Mouse (Mus musculus): ENCODE measurements around the gene Clec12b. TPM values are rescaled to one million over a fixed set of nuclear protein-coding genes. Genes with fewer than 3 reads are reported as not detected.
A peak's percentile ranks its signal among the peaks of the same experiment; 100 is the strongest.

Clec12b gene
- total RNA-seq (2021) = under 1 TPM; 0.22 to 0.30 TPM
- long read RNA-seq, experiment 1 = 0 reads
- long read RNA-seq, experiment 2, partial matches to known transcripts = 0 of 1 reads
- long read RNA-seq, experiment 2, other reads (novel, unspliced or antisense) = 1 of 1 reads

DNA sequence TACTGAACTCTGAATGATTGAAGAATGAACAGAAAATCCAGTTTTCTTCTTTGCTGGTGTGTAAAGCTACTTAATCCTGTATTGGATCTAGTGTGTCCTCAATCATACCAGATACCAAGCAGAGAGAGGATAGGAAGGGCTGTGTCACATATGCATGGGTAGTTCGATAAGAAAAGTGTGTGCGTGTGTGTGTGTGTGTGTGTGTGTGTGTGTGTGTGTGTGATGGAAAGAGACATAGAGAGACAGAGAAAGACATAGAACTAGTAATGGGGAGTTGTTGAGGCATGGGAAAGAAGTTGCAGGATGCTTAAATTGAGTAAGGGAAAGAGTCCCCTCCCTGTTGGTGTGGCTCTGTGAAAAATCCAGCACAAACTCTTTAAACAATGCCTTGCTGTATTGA, at the start of gene Clec12b:
Gene Clec12b (minus strand): TSS at position 101 of the 400 bp plus-strand sequence.
- DNase-seq (ENCODE audit: low spot score in 2 of 2) = no peak

DNA sequence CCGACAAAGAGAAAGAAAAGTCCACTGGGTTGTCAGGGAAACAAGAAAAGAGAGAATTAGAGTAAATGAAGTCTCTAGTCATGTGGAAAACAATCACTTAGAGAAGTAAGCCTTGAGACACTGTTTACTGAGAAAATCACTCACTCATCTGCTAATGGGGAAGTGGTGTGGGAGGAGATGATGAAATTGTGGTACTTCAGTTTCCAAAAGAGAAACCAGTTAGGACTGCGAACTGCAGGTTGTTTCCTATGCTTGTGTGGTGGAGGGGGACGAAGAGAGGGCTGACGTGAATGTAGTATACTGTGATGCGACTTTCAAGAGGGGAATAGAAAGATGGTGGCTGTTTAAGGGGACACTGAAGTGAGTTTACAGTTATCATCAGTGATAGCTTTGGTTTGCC, 48.6 kb upstream of the Clec12b start:
- DNase-seq (ENCODE audit: low spot score in 2 of 2) = no peak

DNA sequence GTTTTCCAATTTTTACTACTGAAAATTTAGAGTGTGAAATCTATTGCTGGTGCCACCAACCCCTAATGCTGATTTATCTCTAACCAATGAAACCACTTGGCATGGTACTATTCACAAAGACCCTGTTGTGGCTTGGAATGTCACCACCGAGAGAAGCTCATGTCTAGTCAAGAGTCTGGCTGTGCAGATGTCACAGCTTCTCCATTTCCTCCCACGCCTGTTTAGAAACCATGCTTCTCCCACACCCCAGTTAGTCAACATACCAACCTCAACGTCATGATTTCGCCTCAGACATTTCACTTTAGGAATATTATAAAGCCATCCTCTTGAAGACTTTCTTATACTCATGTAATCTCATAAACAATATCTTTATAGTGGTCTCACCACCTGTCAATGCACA, 41.6 kb upstream of the Clec12b start:
- DNase-seq (ENCODE audit: low spot score in 2 of 2) = no peak

DNA sequence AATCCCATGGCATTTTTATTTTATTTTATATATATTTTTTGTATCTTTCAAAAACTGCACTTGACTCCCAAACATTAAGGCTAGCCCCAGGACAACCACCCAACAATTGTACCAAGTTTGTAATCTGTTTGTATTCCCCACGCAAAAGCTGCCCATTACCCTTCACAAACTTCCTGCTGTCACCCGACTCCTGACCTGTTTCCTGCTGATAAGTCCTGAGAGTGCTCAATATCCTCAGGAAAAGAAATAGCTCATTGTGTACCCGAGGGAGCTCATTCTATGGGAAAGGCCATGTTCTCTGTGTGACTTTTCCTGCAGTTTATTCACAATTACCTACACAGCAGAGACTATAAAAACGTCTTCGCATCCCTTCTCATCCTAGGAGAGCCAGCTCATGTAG, 40.1 kb upstream of the Clec12b start:
- no peak for DNase-seq (ENCODE audit: low spot score in 2 of 2)

DNA sequence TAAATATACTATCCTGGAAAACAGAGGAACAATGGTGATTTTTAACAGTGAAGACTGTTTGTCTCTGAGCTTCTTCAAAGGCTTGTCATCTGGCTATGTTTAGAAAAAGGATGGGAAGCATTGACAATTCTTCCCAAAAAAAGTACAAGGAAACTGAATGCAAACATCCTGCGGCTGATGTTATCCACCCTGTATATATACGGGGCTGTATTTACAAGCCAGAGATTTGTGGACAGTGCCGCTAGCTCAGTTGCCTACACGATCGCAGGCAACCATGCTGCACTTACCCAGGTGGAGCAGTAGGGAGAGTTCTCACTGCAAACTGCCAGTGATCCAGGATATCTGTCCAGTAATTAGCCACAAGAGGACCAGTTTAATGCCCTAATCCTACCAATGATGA, 39.5 kb upstream of the Clec12b start:
- DNase-seq (ENCODE audit: low spot score in 2 of 2) = no peak

DNA sequence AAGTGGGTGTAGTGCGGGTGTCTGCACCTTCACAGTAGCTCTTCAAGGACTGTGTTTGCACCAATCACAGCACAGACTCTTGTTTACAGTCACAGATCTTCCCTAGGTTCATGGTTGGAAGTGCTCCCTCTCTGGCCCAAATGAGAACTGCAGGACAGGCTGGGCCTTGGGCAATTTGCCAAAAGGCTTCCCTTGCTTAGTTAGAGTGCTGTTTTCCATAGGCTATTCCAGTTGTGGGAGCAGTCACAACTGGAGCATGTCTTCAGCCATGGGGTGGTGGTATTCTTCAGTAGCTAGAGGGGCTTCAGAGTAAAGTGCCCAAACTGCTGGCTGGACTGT, 38.0 kb upstream of the Clec12b start:
- peak; percentile 78 to 82 for DNase-seq (ENCODE audit: low spot score in 2 of 2)

DNA sequence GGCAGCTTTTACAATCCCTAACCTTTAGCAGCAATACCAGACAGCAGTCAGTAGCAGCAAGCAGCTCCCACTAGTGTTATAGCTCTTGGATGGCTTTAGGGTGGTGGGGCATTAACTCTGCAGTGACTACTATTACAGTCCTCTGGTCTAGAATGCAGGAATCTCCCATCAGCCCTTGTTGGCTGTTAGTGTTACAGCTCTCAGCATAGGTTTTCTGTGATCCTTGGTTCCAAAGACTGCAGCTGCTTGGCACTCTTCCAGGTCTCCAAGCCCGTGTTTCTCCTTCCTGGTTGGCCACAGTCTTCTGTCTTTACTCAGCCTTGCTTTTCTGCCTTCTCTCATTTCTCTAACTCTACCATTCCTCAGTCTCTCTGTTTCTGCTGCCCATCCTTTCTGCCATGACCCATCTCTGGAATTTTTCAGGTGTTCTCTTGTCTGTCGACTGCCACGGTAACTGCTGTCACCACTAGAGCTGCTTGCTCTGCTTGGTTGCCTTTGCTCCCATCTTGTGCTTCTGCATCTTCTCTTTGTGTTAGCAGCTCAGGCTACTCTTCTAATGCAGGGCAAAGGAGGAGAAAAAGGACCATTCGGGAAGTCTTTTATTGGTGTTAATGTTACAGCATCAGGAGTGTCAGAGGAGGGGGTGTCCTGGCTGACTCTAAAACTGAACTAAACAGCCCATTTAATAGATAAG, 37.5 kb upstream of the Clec12b start:
- peak in 1 of 2 experiments; percentile 10 for DNase-seq (ENCODE audit: low spot score in 2 of 2)

DNA sequence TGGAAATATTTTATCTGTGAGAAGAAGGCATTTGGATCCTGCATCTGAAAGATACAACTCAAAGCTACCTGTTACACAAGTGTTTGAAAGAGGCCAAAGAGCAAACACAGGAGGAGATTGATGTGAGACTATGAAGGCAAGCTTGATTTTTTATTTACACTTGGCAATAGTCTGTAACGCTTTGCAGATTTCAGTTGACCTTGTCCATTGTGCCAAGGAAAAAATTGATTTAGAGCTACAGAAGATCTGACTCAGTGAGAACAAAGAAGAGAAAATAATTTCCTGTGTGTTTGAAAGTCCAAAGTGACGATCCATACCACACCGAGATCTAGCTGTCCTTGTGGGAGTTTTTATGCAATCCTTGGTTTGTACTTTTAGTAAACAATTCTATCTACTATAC, 36.6 kb upstream of the Clec12b start:
- DNase-seq (ENCODE audit: low spot score in 2 of 2) = no peak

DNA sequence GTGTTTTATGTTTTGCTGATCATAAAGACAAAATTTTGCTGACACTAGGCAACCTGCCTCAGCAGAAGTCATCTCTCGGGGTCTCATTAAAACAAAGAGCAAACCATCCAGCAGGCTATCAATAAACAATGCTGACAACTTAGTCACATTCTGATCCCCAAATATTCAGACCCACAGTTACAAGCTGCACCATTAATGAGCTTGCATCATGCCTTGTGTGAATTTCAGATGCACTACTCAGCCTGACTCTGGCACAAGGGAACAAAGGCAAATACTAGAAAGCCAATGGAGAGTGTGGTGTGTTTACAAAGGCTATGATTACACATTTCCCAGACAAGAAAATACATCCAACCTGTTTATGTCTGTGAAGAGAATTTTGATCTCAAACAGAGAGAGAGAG, 28.5 kb upstream of the Clec12b start:
- DNase-seq (ENCODE audit: low spot score in 2 of 2) = no peak

DNA sequence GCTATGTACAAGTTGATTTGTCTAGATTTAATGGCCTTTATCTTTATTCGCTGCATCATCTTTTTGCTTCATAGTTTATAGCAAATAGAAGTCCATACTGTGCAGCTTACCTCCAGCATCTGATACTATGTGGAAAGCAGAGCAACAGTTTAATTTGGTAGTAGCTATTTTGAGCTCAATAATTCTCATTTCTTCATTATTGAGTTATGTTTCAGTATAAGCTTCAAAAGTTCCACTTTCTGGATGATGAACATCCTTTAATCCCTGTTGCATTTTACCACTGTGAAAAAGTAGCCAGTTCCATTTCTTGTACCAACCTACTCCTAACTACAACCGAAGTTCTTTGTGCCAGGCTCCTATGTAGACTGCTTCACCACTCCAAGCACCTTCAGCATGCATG, 22.9 kb upstream of the Clec12b start, which contains the start of gene Clec9a:
Gene Clec9a (plus strand): TSS at position 301 of the 400 bp plus-strand sequence.
- no peak for DNase-seq (ENCODE audit: low spot score in 2 of 2)

DNA sequence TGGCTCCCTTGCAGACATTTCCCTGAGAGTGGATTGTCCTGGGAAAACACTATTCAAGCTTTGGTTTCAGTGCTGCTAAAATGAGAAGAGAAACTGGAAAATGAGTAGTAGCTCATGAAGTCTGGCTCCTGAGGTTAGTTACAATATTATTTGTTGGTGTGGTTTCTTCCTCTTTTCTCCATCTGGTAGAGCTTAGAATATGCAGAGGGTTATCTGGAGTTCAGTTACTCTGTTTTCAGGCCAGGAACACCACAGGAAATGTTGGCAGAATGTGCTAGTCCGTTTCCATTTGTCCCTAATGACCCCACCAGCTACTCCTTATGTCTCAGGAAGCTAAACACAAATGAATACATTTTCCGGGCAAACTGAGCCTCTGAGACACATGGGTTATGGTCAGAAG, 21.6 kb upstream of the Clec12b start:
- DNase-seq (ENCODE audit: low spot score in 2 of 2) = no peak

DNA sequence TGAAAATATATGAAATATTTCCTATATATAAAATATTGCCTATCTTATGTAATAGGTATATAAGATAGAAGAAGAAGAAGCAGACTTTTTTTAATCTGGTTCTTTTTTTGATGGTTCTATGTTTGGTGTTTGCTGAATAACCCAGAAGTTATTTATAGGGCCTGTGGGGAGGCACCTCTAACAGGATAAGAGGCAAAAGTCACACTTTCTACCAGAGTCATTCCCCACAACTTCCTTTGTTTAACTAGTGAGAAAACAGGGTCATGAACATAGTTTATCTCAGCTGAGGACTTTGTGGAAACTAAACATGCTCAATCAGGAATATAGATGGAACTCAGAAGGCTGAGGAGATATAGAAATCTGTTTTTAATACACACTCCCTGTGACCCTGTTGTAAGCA, 20.3 kb upstream of the Clec12b start:
- no peak for DNase-seq (ENCODE audit: low spot score in 2 of 2)

DNA sequence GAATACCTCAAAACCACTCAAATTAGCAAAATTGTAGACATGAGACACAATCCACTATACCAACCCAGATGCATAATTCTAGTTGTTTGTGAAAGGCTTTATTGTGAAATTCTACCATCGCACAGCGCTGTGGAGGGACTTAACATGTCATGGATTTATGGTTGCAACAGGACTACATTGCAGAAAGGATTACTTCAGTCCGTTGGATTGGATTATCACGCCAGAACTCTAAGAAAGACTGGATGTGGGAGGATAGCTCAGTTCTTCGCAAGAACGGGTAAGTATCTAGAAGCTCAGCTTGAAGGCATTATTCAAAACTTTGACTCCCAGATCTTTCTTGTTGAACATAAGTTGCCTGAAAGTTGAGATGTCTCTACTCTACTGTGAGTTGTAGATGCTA, 17.7 kb upstream of the Clec12b start:
- DNase-seq (ENCODE audit: low spot score in 2 of 2) = no peak

DNA sequence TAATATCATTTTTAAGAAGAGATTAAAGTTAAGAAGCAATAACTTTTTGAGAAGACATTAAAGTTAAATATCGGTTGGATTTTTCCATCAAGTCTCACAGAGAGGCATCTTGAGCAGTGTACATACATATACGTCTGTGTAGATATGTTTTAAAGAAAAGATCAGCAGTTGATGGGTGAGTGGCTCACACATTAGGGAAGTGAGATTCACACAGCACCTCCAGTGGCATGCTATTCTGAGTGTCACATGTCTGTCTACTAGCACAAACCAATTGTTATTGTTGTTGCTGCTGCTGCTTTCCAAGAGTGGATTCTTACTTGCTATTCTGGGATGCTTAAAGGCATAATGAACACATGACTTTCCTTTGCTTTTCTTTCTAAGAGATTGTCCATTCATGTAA, 16.7 kb upstream of the Clec12b start:
- DNase-seq (ENCODE audit: low spot score in 2 of 2) = no peak

DNA sequence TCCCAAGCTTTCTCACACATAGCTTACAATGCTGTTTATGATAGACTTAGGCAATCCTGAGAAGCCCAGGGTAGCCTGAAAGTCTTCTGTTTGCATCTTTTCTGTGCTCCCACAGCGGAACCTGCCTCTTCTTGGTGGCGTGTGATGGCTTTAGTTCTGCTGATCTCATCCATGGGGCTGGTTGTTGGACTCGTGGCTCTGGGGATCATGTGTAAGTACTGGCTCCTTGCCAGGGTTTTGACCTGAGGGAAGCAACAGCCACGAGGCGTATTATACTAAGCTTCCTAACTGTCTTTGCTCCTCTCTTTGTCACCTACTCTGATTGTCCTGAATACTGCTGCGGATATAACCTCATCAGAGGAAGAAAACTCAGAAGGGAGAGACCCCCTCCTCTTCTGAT, 14.3 kb upstream of the Clec12b start:
- DNase-seq (ENCODE audit: low spot score in 2 of 2) = peak in 1 of 2 experiments; percentile 33

DNA sequence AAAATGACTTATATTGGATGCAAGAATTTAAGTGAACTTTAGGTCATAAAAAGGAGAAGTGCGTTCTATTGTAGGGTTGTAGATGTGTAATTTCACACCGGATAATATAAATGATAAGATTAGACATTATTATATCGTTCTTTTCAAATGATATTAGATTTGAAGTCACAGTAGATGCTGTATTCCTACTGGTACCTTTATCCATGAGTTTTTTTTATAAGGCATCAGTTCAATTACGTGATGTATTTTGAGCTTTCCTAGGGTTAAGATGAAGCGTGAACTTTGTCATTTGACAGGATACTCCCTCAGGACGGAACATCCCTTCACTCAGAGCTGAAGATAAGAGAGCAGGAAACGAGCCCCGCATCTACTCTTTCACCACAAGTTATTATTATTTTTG, 11.3 kb upstream of the Clec12b start, which contains the start of gene Clec1b:
Gene Clec1b (plus strand): TSS at position 301 of the 400 bp plus-strand sequence.
- no peak for DNase-seq (ENCODE audit: low spot score in 2 of 2)

DNA sequence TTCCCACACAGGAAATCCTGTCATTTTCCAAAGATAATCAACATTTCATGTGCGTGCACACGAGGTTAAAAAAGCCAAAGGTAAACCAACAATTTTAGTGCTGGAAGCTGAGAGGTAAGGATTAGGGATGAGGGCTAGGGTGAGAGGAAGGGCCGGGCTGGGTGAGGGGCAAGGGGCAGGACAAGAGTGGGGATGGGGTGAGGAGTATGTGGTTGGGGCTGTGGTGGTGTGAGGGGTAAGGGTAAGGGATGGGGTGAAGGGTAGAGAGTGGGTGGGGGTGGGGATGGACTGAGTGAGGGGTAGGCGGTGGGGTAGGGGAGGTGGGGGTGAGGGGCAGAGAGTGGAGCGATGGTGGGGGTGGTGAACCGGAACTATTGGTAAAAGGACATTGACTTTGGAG, 8.1 kb upstream of the Clec12b start:
- DNase-seq (ENCODE audit: low spot score in 2 of 2) = no peak

DNA sequence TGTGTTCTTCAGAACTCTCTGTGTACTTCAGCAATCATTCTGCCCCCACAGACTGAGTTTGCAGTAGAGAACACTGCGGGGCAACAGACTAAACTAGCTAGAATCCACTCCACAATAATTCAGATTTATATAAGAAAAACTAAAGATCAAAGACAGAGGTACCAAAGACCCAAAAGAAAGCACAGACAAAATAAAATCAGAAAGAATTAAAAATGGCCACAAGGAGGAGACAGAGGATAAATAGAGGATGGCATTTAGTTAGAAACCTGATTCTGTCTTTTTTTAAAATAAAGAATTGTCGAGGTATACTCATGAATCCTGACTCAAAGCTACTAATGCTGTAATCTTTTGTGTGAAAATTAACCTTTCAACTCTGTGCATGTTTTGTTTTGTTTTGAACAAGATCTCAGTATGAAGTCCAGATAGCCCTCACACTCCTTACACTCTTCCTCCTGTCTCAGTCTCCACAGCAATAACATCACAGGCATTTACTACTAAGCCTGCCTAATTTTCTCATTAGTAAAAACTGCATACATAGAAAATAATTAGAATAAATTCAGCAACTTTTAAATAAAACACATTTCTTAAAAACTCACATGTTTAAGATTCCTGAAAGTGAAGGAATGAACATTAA, 7.5 kb upstream of the Clec12b start:
- DNase-seq (ENCODE audit: low spot score in 2 of 2) = no peak

DNA sequence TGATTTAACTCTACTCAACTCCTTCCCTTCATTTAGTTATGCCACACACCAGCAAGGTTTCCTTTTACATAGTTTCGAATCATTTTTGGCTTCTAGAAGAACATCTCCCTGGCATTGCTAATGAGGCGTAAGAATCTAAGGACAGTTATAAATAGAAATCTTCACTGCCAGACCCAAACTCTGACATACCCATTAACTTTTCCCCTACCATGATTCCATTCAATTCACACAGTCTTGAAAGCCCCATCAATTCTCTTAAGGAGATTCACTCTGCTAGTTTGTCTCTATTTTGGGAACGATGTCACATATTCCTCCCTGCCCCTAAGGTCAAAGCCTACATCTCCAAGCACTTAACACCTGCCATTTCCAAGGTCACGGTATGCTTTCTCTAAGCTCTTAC, 674 bp downstream of the Clec12b start:
- no peak for DNase-seq (ENCODE audit: low spot score in 2 of 2)

DNA sequence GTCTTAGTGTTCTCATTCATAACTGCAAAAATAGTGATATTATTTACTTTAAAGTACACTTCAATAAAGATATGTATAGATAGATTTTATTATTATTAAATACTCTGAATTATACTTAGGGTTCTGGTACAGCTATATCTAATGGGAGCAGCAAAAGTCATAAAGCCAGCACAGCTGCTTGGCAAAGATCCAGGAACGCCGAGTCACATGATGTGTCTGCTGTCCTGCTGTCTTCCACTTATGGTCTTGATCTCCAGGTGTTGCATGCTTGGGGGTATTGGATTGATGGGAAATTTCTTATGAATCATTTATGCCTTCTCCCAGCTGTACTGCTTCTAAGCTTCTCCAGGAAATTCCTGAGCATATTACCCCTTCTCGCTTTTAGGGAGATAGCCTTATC, 2.2 kb downstream of the Clec12b start:
- no peak for DNase-seq (ENCODE audit: low spot score in 2 of 2)

DNA sequence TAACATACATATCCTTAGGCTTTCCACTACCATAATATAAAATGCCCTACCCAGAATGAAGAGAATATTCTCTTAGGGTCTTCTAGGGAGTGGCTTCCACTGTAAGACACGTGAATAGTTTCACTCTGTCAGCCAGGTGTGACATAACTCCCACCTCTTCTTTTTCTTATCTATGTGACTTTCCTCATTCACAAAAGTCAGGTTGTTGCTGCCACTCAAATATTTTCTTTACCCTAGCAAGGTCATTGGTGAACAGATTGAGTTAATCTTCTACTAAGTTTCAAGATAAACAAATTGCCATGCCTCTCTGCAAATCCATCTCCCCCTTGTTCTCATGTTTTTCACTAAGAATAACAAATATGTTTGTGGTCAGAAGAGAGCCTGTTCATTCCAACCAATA, 3.9 kb downstream of the Clec12b start:
- no peak for DNase-seq (ENCODE audit: low spot score in 2 of 2)

DNA sequence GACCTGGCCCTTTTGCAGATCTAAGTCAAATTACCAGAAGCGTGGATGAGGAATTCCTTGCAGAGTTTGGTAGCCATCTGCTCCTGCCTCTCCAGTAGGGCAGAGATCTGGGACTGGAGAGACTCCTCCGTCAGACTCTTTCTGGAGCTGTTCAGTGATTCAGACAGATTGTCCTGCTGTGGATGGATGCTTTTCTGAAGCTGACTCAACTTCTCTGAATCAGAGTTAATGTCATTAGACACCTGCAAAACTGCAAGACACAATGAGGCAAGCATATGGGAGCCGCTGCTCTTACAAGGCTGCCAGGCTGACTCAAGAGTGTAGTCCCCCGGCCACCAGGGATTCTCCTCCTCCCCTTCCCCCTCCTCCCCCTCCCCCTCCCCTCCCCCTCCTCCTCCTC, 5.2 kb downstream of the Clec12b start:
- DNase-seq (ENCODE audit: low spot score in 2 of 2) = no peak

DNA sequence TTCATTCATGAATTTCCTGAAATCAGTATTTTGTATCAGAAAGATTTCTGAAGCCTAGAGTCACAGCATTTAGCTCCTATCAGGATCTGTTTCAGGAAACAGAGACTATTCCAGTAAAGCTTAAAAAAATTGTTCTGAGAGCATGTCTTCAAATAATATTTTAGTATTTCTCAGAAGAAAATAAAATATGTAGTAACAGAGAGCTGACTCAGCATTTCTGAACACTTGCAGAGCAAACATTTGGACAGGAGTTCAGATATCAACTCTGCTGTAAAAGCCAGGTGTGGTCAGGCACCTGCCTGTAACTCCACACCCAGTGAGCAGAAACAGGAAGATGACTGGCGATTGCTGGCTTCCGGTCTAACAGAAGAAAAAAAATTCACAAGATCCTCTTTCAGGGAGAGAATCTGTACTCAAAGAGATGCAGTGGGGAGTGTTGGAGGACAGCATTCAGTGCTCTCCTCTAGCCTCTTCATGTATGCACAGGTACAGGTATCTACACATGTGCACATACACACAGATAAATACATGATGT, 10.7 kb downstream of the Clec12b start:
- DNase-seq (ENCODE audit: low spot score in 2 of 2) = no peak
